In the genomic region with DNA sequence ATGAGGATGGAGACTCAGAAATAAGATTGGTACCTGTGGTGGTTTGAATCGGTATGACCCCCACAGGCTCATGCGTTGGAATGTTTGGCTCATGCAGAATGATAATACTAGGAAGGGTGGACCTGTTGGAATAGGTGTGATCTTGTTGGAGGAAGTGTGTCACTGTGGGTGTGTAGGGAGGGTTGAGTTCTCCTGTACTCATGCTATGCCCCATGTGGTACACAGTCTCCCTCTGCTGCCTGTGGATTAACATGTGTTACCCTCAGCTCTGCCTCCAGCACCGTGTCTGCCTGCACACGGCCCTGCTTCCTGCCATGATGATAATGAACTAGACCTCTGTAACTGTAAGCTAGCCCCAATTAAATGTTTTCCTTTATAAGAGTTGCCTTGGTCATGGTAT, we compare ENCODE assay signal across 25 mouse cellular contexts. TPM values are rescaled to one million over a fixed set of nuclear protein-coding genes. Genes with fewer than 3 reads are reported as not detected.
DNase-seq lines count a peak whose midpoint lies in the region; ATAC-seq and TF ChIP-seq lines count a peak whose summit lies in the region.
"Had no signal": no experiment of that assay in that cellular context is flagged by ENCODE, and none has a peak within 500 bp of the region (broad histone marks: within the 10 kb centered on the region; RNA-seq: fewer than 3 reads in every experiment).

No protein-coding gene starts in this region.

- peak; percentile 15; the same call in 1 of the 2 replicates for ATAC-seq in G1E (ENCODE audit: extremely low read depth, insufficient number of reproducible peaks, low FRiP score, poor library complexity, severe bottlenecking)
- no peak for ATAC-seq in frontal cortex, adult (ENCODE audit: low TSS enrichment)
- ATAC-seq: midbrain, embryonic 13.5 days; Patski had no signal

- H3K36me3 ChIP-seq in G1E (replicated peaks) = no peaks in the 10 kb centered on the region
- no peaks in the 10 kb centered on the region for H3K36me3 ChIP-seq in splenic B cell, adult 2 months (ENCODE audit: control insufficient read depth, insufficient read depth, low read length, poor library complexity, severe bottlenecking)
- H3K36me3 ChIP-seq: embryonic facial prominence, embryonic 15.5 days; forebrain, embryonic 10.5 days; heart, embryonic 10.5 days; hindbrain, embryonic 13.5 days; limb, embryonic 10.5 days; liver, embryonic 13.5 days; midbrain, embryonic 13.5 days; neural tube, embryonic 15.5 days had no signal

- 66% methylated on average over 4 of the region's 4 CpGs for WGBS in lung, adult 2 months

- TF ChIP-seq POLR2A in lung, adult 2 months (IDR thresholded peaks at IDR 0.05; ENCODE audit: borderline replicate concordance, extremely low read depth, low read depth, low read length) = no peak

- 0 out of 2 replicates have a peak, but pooled peaks have one; percentile 6 for TF ChIP-seq CTCF in lung, adult 2 months (IDR thresholded peaks at IDR 0.05; ENCODE audit: insufficient read depth, low read length)
- TF ChIP-seq CTCF in G1E (IDR thresholded peaks at IDR 0.05; ENCODE audit: low read depth, low read length) = no peak

- H3K9me3 ChIP-seq in G1E (replicated peaks) = no peaks in the 10 kb centered on the region
- H3K9me3 ChIP-seq: embryonic facial prominence, embryonic 15.5 days; forebrain, embryonic 10.5 days; heart, embryonic 10.5 days; hindbrain, embryonic 13.5 days; limb, embryonic 10.5 days; liver, embryonic 13.5 days; midbrain, embryonic 13.5 days; neural tube, embryonic 15.5 days had no signal

- no peak for DNase-seq in lung, adult 2 months
- DNase-seq in lung, postnatal 25 days (ENCODE audit: low spot score) = no peak
- peak; percentile 57 for DNase-seq in CD4-positive, CD25-positive, alpha-beta regulatory T cell, adult 2 months (ENCODE audit: low read depth, low spot score)
- DNase-seq in G1E (ENCODE audit: low spot score) = no peak
- DNase-seq in splenic B cell, adult 2 months (ENCODE audit: low read depth, low spot score) = peak; percentile 36
- DNase-seq in left cerebral cortex, postnatal 25 days (ENCODE audit: low spot score in 2 of 2) = no peak
- no peak for DNase-seq in left cerebral cortex, adult 8-10 months (ENCODE audit: low spot score in 2 of 2)
- DNase-seq: adrenal gland, postnatal 25 days; cerebellum, adult 8-10 months; gastrocnemius, postnatal 14 days; heart, postnatal 10 days; kidney, adult 18-20 months; kidney, postnatal 25 days; liver, embryonic 13.5 days; lung, postnatal 36 days; right cerebral cortex, postnatal 4 days had no signal

- peaks cover 10% of the 10 kb centered on the region for H3K27me3 ChIP-seq in G1E (ENCODE audit: insufficient read depth, low read length)
- no peaks in the 10 kb centered on the region for H3K27me3 ChIP-seq in splenic B cell, adult 2 months (ENCODE audit: control insufficient read depth, insufficient read depth, low read length, poor library complexity, severe bottlenecking)
- H3K27me3 ChIP-seq: embryonic facial prominence, embryonic 15.5 days; hindbrain, embryonic 13.5 days; liver, embryonic 13.5 days; midbrain, embryonic 13.5 days; neural tube, embryonic 15.5 days; Patski had no signal

- no peaks in the 10 kb centered on the region for H3K4me1 ChIP-seq in lung, adult 2 months (ENCODE audit: control insufficient read depth, insufficient read depth, low read length)
- H3K4me1 ChIP-seq in G1E (ENCODE audit: insufficient read depth, low read depth, low read length) = no peaks in the 10 kb centered on the region
- H3K4me1 ChIP-seq: embryonic facial prominence, embryonic 15.5 days; heart, embryonic 10.5 days; hindbrain, embryonic 13.5 days; liver, embryonic 13.5 days; midbrain, embryonic 13.5 days had no signal

- no peak overlapping the region for H3K4me3 ChIP-seq in lung, adult 2 months (replicated peaks; ENCODE audit: extremely low read depth, low read depth, low read length)
- no peak overlapping the region for H3K4me3 ChIP-seq in G1E (ENCODE audit: low read depth, low read length)
- H3K4me3 ChIP-seq: embryonic facial prominence, embryonic 15.5 days; forebrain, embryonic 10.5 days; heart, embryonic 10.5 days; hindbrain, embryonic 13.5 days; limb, embryonic 10.5 days; liver, embryonic 13.5 days; midbrain, embryonic 13.5 days; neural tube, embryonic 15.5 days had no signal

- intact Hi-C loops in left cerebral cortex, postnatal 25 days (cut with DNase I) = no loop called here

RNA-seq across cellular contexts. Expression of a gene that starts 28.7 kb away (rescaled TPM):
- polyA plus RNA-seq in lung, adult 2 months (2012; rRNA removed) = 39.0 and 67.3 TPM in 2 replicates
- total RNA-seq in G1E (2014; fragmentation: Nextera tagmentation) = 1.3 and 2.6 TPM in 2 replicates
- total RNA-seq in G1E (2017) = 0.64 and 1.5 TPM in 2 replicates
- polyA plus RNA-seq in G1E (2012) = 0.08 and 0.10 TPM in 2 replicates
- 10 to 100 TPM; 22.1 to 22.2 TPM for total RNA-seq in left cerebral cortex, postnatal 25 days (2021)
- total RNA-seq in left cerebral cortex, adult 8-10 months (2022) = 10 to 100 TPM; 19.2 to 26.4 (median 23.9) TPM

Comparison
In these comparisons a context has a peak if more than half of its experiments do, and no peak if none do; other contexts are left out.
1. DNase-seq: peak in CD4-positive, CD25-positive, alpha-beta regulatory T cell, adult 2 months (single experiment) and splenic B cell, adult 2 months (single experiment); none in lung, adult 2 months (single experiment), lung, postnatal 25 days (single experiment), G1E (single experiment), left cerebral cortex, postnatal 25 days (0 of 2) and left cerebral cortex, adult 8-10 months (0 of 2).
2. RNA of a gene that starts 28.7 kb away (total RNA-seq): 19.2 to 26.4 TPM in left cerebral cortex, adult 8-10 months and 22.1 to 22.2 TPM in left cerebral cortex, postnatal 25 days; 0.64 to 2.6 TPM in G1E; every median in the first group is over 4 times any median in the second.